16 mouse cellular contexts compared by ENCODE assay signal in the genomic region with DNA sequence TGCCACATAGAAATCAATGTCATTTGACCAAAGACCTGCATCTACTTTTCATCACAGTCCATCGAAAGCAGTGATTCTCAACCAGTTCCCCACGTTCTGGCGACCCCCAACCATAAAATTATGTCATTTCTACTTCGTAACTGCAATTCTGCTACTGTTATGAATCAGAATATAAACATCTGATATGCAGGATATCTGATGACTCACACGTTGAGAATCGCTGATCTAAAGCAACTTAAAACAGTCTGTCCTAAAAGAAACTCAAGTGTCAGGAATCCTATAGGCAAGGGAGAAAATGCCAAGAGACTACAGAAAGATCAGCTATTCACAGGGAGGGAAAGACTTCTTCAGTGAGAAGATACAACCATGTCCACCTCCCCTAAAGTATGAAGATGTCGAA.
A peak's percentile ranks its signal among the peaks of the same experiment; 100 is the strongest.
DNase-seq lines count a peak whose midpoint lies in the region; ATAC-seq and TF ChIP-seq lines count a peak whose summit lies in the region.
"Had no signal": no experiment of that assay in that cellular context is flagged by ENCODE, and none has a peak within 500 bp of the region (broad histone marks: within the 10 kb centered on the region; RNA-seq: fewer than 3 reads in every experiment).

No protein-coding gene starts in this region.

- H3K4me1 ChIP-seq in cerebellum, adult 2 months (ENCODE audit: control insufficient read depth, insufficient read depth, low read length): peaks cover 12% of the 10 kb centered on the region
- peaks cover 36% of the 10 kb centered on the region for H3K4me1 ChIP-seq in midbrain, embryonic 14.5 days (ENCODE audit: control insufficient read depth, insufficient read depth, low read length)
- peaks cover 13% of the 10 kb centered on the region for H3K4me1 ChIP-seq in midbrain, embryonic 11.5 days (ENCODE audit: control insufficient read depth, insufficient read depth, low read length)
- H3K4me1 ChIP-seq in embryonic fibroblast, embryonic 13.5 days (ENCODE audit: control insufficient read depth, insufficient read depth, low read length): peaks cover 17% of the 10 kb centered on the region
- peaks cover 22% of the 10 kb centered on the region for H3K4me1 ChIP-seq in limb, embryonic 12.5 days (replicated peaks)

- H3K9ac ChIP-seq in midbrain, embryonic 14.5 days (replicated peaks; ENCODE audit: low read length): no peak overlapping the region
- H3K9ac ChIP-seq in midbrain, embryonic 11.5 days (ENCODE audit: low read length): no peak overlapping the region
- H3K9ac ChIP-seq in limb, embryonic 12.5 days (replicated peaks): no peak overlapping the region
- H3K9ac ChIP-seq: heart, embryonic 15.5 days; intestine, embryonic 15.5 days had no signal

- TF ChIP-seq CTCF in cerebellum, adult 2 months (IDR thresholded peaks at IDR 0.05; ENCODE audit: borderline replicate concordance, insufficient read depth, low read depth, low read length): no peak
- no peak for TF ChIP-seq CTCF in embryonic fibroblast, embryonic 13.5 days (IDR thresholded peaks at IDR 0.05; ENCODE audit: borderline replicate concordance, insufficient read depth, low read length)

- peak overlapping the region; percentile 23 for H3K27ac ChIP-seq in cerebellum, adult 2 months (ENCODE audit: insufficient read depth, low read length)
- H3K27ac ChIP-seq in midbrain, embryonic 14.5 days (replicated peaks; ENCODE audit: low read depth, low read length): 0 out of 2 replicates have a peak overlapping the region, but pooled peaks have one; percentile 70
- H3K27ac ChIP-seq in midbrain, embryonic 11.5 days (ENCODE audit: low read depth, low read length): no peak overlapping the region
- H3K27ac ChIP-seq in embryonic fibroblast, embryonic 13.5 days (ENCODE audit: insufficient read depth, low read length): peak overlapping the region; percentile 88
- H3K27ac ChIP-seq in limb, embryonic 12.5 days: peak overlapping the region; percentile 50; the same call in 1 of the 2 replicates
- H3K27ac ChIP-seq: intestine, embryonic 15.5 days; macrophage had no signal

- H3K4me3 ChIP-seq in cerebellum, adult 2 months (replicated peaks; ENCODE audit: insufficient read depth, low read depth, low read length): peak overlapping the region; percentile 4
- H3K4me3 ChIP-seq in midbrain, embryonic 14.5 days (replicated peaks; ENCODE audit: low read depth, low read length): no peak overlapping the region
- H3K4me3 ChIP-seq in midbrain, embryonic 11.5 days (ENCODE audit: low read depth, low read length): no peak overlapping the region
- H3K4me3 ChIP-seq in embryonic fibroblast, embryonic 13.5 days (ENCODE audit: insufficient read depth, low read length): no peak overlapping the region
- no peak overlapping the region for H3K4me3 ChIP-seq in limb, embryonic 12.5 days (replicated peaks)
- H3K4me3 ChIP-seq: heart, embryonic 15.5 days; intestine, embryonic 15.5 days had no signal

- TF ChIP-seq POLR2A in cerebellum, adult 2 months (IDR thresholded peaks at IDR 0.05; ENCODE audit: borderline replicate concordance, insufficient read depth, low read length): no peak
- no peak for TF ChIP-seq POLR2A in embryonic fibroblast, embryonic 13.5 days (IDR thresholded peaks at IDR 0.05; ENCODE audit: low read depth, low read length)

- WGBS in cerebellum, adult 2 months: 50% methylated on average over 7 of the region's 7 CpGs
- WGBS in midbrain, embryonic 14.5 days: 94% methylated on average over 7 of the region's 7 CpGs
- WGBS in midbrain, embryonic 11.5 days: 93% methylated on average over 7 of the region's 7 CpGs
- WGBS in limb, embryonic 12.5 days: 90% methylated on average over 7 of the region's 7 CpGs

- no peak for ATAC-seq in midbrain, embryonic 14.5 days (ENCODE audit: low FRiP score, low TSS enrichment)
- no peak for ATAC-seq in midbrain, embryonic 11.5 days (ENCODE audit: low FRiP score)
- no peak for ATAC-seq in limb, embryonic 12.5 days (ENCODE audit: insufficient number of reproducible peaks, insufficient read depth, low FRiP score, low TSS enrichment, low read depth)
- ATAC-seq: intestine, embryonic 15.5 days had no signal

- H3K36me3 ChIP-seq in midbrain, embryonic 14.5 days (ENCODE audit: control insufficient read depth, insufficient read depth, low read length): no peaks in the 10 kb centered on the region
- H3K36me3 ChIP-seq in midbrain, embryonic 11.5 days (ENCODE audit: control insufficient read depth, insufficient read depth, low read length): no peaks in the 10 kb centered on the region
- no peaks in the 10 kb centered on the region for H3K36me3 ChIP-seq in limb, embryonic 12.5 days
- H3K36me3 ChIP-seq: heart, embryonic 15.5 days; intestine, embryonic 15.5 days had no signal

- no peaks in the 10 kb centered on the region for H3K27me3 ChIP-seq in cerebellum, adult 2 months (ENCODE audit: control insufficient read depth, insufficient read depth, low read length)
- no peaks in the 10 kb centered on the region for H3K27me3 ChIP-seq in midbrain, embryonic 14.5 days (ENCODE audit: control insufficient read depth, insufficient read depth, low read length)
- no peaks in the 10 kb centered on the region for H3K27me3 ChIP-seq in midbrain, embryonic 11.5 days (ENCODE audit: control insufficient read depth, insufficient read depth, low read length)
- H3K27me3 ChIP-seq in limb, embryonic 12.5 days: no peaks in the 10 kb centered on the region
- H3K27me3 ChIP-seq: CH12.LX; heart, embryonic 15.5 days; intestine, embryonic 15.5 days had no signal

- no peak overlapping the region for H3K4me2 ChIP-seq in midbrain, embryonic 14.5 days (ENCODE audit: low read length)
- no peak overlapping the region for H3K4me2 ChIP-seq in midbrain, embryonic 11.5 days
- no peak overlapping the region for H3K4me2 ChIP-seq in limb, embryonic 12.5 days
- H3K4me2 ChIP-seq: heart, embryonic 15.5 days; intestine, embryonic 15.5 days had no signal

- no peaks in the 10 kb centered on the region for H3K9me3 ChIP-seq in midbrain, embryonic 14.5 days (ENCODE audit: control insufficient read depth, low read length)
- no peaks in the 10 kb centered on the region for H3K9me3 ChIP-seq in midbrain, embryonic 11.5 days (ENCODE audit: control insufficient read depth, low read length)
- H3K9me3 ChIP-seq in limb, embryonic 12.5 days: no peaks in the 10 kb centered on the region
- H3K9me3 ChIP-seq: heart, embryonic 15.5 days; intestine, embryonic 15.5 days had no signal

- DNase-seq in cerebellum, adult 2 months: no peak
- DNase-seq in cerebellum, postnatal 14 days: no peak
- DNase-seq in midbrain, embryonic 14.5 days: no peak
- no peak for DNase-seq in midbrain, embryonic 11.5 days (ENCODE audit: low spot score, missing footprints)
- DNase-seq in spleen, postnatal 14 days (ENCODE audit: low spot score in 2 of 2): no peak
- DNase-seq in adrenal gland, adult 18-20 months (ENCODE audit: low spot score in 2 of 2): no peak
- DNase-seq: adrenal gland, postnatal 36 days; gastrocnemius, postnatal 36 days; lung, adult 2 months; right cerebral cortex, adult 18-20 months had no signal
